Comparison of ENCODE assay signal across 8 mouse cellular contexts in the genomic region with DNA sequence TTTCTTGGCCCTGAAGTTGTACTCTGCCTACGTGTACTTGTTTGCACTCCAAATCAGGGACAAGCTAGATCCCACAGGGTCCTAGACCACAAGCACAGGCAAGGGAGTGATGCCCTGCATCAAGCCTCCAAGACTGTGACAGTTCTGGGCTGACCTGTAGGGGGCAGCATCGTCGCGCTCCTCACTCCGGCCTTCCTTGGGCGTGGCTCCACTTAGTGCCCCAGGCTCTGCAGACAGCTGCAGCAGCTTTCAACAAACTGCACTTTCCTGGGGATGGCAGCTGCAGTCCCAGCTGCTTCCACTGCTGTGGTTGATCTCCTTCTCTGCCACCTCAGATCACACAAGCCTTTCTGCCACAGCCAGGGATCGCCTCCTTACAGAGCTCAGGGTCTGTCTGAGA.
DNase-seq lines count a peak whose midpoint lies in the region; ATAC-seq and TF ChIP-seq lines count a peak whose summit lies in the region.

No protein-coding gene starts in this region.

- ATAC-seq in forebrain, embryonic 13.5 days, result peak; percentile 85
- ATAC-seq in neural tube, embryonic 14.5 days (ENCODE audit: low read depth), result peak; percentile 92

- H3K9ac ChIP-seq in forebrain, embryonic 13.5 days, result no peak overlapping the region
- no peak overlapping the region for H3K9ac ChIP-seq in neural tube, embryonic 14.5 days (replicated peaks; ENCODE audit: low read depth, low read length)

- no peak overlapping the region for H3K4me2 ChIP-seq in forebrain, embryonic 13.5 days
- H3K4me2 ChIP-seq in neural tube, embryonic 14.5 days (ENCODE audit: low read depth, low read length), result no peak overlapping the region

- no peak overlapping the region for H3K4me3 ChIP-seq in E14TG2a.4 (replicated peaks; ENCODE audit: low read length)
- H3K4me3 ChIP-seq in forebrain, embryonic 13.5 days, result no peak overlapping the region
- H3K4me3 ChIP-seq in neural tube, embryonic 14.5 days (ENCODE audit: low read depth, low read length), result no peak overlapping the region
- H3K4me3 ChIP-seq in testis, adult 2 months (ENCODE audit: control insufficient read depth, low read depth, low read length), result no peak overlapping the region

- no peaks in the 10 kb centered on the region for H3K9me3 ChIP-seq in E14TG2a.4 (ENCODE audit: low read length)
- H3K9me3 ChIP-seq in forebrain, embryonic 13.5 days (replicated peaks), result no peaks in the 10 kb centered on the region
- H3K9me3 ChIP-seq in neural tube, embryonic 14.5 days (ENCODE audit: control insufficient read depth, low read length), result no peaks in the 10 kb centered on the region

- 4% methylated on average over 7 of the region's 7 CpGs for WGBS in forebrain, embryonic 13.5 days
- 2% methylated on average over 7 of the region's 7 CpGs for WGBS in neural tube, embryonic 14.5 days

- peaks cover 6% of the 10 kb centered on the region; the same call in 1 of the 2 replicates for H3K4me1 ChIP-seq in E14TG2a.4 (replicated peaks; ENCODE audit: low read depth, low read length)
- H3K4me1 ChIP-seq in forebrain, embryonic 13.5 days, result peaks cover 9% of the 10 kb centered on the region
- H3K4me1 ChIP-seq in neural tube, embryonic 14.5 days (ENCODE audit: control insufficient read depth, insufficient read depth, low read length), result 0 out of 2 replicates have a peak, but pooled peaks cover 7% of the 10 kb centered on the region
- peaks cover 8% of the 10 kb centered on the region for H3K4me1 ChIP-seq in testis, adult 2 months (ENCODE audit: control insufficient read depth, insufficient read depth, low read length)

- H3K27ac ChIP-seq in forebrain, embryonic 13.5 days, result no peak overlapping the region
- H3K27ac ChIP-seq in neural tube, embryonic 14.5 days (ENCODE audit: low read depth, low read length), result no peak overlapping the region
- H3K27ac ChIP-seq in testis, adult 2 months (ENCODE audit: control insufficient read depth, insufficient read depth, low read depth, low read length), result no peak overlapping the region

- H3K27me3 ChIP-seq in E14TG2a.4 (ENCODE audit: insufficient read depth, low read length), result no peaks in the 10 kb centered on the region
- H3K27me3 ChIP-seq in forebrain, embryonic 13.5 days, result no peaks in the 10 kb centered on the region
- H3K27me3 ChIP-seq in neural tube, embryonic 14.5 days (ENCODE audit: control insufficient read depth, insufficient read depth, low read length), result no peaks in the 10 kb centered on the region
- H3K27me3 ChIP-seq in testis, adult 2 months (ENCODE audit: control insufficient read depth, insufficient read depth, low read length), result no peaks in the 10 kb centered on the region

- no peaks in the 10 kb centered on the region for H3K36me3 ChIP-seq in E14TG2a.4 (ENCODE audit: insufficient read depth, low read length)
- H3K36me3 ChIP-seq in forebrain, embryonic 13.5 days (ENCODE audit: poor library complexity, severe bottlenecking), result no peaks in the 10 kb centered on the region
- no peaks in the 10 kb centered on the region for H3K36me3 ChIP-seq in neural tube, embryonic 14.5 days (ENCODE audit: control insufficient read depth, insufficient read depth, low read length)
- H3K36me3 ChIP-seq in testis, adult 2 months (ENCODE audit: control insufficient read depth, insufficient read depth, low read length), result no peaks in the 10 kb centered on the region

- peak; percentile 74 for TF ChIP-seq CTCF in E14TG2a.4 (conservative IDR thresholded peaks at IDR 0.05; ENCODE audit: low read length)
- TF ChIP-seq CTCF in testis, adult 2 months (IDR thresholded peaks at IDR 0.05; ENCODE audit: control insufficient read depth, insufficient read depth, insufficient replicate concordance, low read depth, low read length), result peak; percentile 91; the same call in 1 of the 2 replicates

- no peak for TF ChIP-seq POLR2A in testis, adult 2 months (IDR thresholded peaks at IDR 0.05; ENCODE audit: control insufficient read depth, low read depth, low read length)

- DNase-seq in c-Kit-positive CD71-positive TER-119-positive erythroid progenitor cells, embryonic 14.5 days (ENCODE audit: low spot score), result peak; percentile 51
- peak; percentile 76 to 88 for DNase-seq in heart, postnatal 10 days
- peak; percentile 47 to 84 for DNase-seq in kidney, postnatal 36 days
- peak; percentile 51 to 64 for DNase-seq in lung, adult 18-20 months

- intact Hi-C loops in heart, postnatal 10 days (cut with DNase I), result loop anchor here (5.0 kb wide), 2 partner anchors 438 to 1028 kb away; no protein-coding TSS in a partner anchor
